Mouse (Mus musculus): ENCODE results near the gene Olfr790.

- TF ChIP-seq FLI1 (IDR thresholded peaks at IDR 0.05; ENCODE audit: low read length) (no peak), GATA1 (IDR thresholded peaks at IDR 0.05; ENCODE audit: borderline replicate concordance, low read length) (no peak)
Observed at GRCm38 (mm10) chr10:129473723-129474122, 24.6 kb upstream of the Olfr790 start.

All from megakaryocyte, embryonic 14.5 days (primary cell).